Mouse (Mus musculus): ENCODE data around the gene Fbxw16.
"Not testable (repeated sequence)": the region's sequence is repeated elsewhere in the genome, so short reads cannot be mapped to it uniquely, and the experiment has no call there.

The Fbxw16 gene

DNA sequence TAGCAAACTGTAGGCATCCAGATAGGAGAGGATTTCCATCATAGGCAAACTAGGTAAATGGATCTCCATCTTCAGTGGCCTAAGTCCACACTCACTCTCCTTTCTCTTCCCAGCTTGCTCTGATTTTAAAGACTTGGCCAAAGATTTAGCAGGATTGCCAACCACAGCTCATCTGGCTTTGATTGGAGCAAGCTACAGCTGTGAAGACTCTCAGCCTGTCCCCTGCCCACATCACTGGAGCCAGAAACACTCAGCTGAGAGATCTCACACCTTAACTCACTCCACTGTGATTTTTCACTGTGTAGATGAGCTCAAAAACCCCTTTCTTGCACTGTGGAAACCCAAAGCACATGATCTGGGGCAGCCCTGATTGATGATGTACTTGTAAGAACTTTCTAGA lies at the start of gene Fbxw16:
TSS of gene Fbxw16 (minus strand) at position 101 of the 400 bp plus-strand sequence.
- no peak for DNase-seq (ENCODE audit: extremely low read depth, low read depth, low spot score)

DNA sequence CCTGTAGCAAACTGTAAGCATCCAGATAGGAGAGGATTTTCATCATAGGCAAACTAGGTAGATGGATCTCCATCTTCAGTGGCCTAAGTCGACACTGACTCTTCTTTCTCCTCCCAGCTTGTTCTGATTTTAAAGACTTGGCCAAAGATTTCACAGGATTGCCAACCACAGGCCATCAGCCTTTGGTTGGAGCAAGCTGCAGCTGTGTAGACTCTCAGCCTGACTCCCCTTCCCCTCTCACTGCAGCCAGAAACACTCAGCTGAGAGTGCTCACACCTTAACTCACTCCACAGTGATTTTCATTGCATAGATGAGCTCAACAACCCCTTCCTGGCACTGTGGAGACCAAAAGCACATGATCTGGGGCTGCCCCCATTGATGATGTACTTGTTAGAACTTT lies 46.8 kb upstream of the Fbxw16 start, which contains the start of gene Fbxw19:
TSS of gene Fbxw19 (minus strand) at position 101 of the 400 bp plus-strand sequence.
- DNase-seq (ENCODE audit: extremely low read depth, low read depth, low spot score): not testable (repeated sequence)

DNA sequence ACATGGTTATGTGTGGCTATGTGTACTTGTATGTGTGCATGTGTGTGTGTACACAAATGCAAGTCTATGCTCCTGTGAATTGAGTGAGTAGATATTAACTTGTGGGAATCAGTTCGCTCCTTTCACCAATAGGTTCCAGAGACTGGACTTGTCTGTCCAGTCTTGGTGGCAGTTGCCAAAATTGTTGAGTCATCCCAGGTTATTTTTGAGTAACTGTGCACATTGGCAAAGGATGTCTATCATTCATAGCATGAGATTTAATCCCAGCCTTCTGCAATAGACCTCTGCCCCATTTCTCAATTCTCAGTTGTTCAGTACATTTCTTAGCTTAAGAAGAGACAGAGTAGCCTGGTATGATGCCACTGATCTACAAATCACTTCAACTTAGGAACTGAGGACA lies 16.0 kb downstream of the Fbxw16 start:
- peak; percentile 76 for DNase-seq (ENCODE audit: extremely low read depth, low read depth, low spot score)

DNA sequence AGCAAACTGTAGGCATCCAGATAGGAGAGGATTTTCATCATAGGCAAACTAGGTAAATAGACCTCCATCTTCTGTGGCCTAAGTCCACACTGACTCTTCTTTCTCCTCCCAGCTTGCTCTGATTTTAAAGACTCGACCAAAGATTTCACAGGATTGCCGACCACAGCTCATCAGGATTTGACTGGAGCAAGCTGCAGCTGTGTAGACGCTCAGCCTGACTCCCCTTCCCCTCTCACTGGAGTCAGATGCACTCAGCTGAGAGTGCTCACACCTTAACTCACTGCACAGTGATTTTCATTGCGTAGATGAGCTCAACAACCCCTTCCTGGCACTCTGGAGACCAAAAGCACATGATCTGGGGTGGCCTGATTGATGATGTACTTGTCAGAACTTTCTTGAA lies 44.7 kb downstream of the Fbxw16 start, which contains the start of gene Fbxw22:
TSS of gene Fbxw22 (minus strand) at position 101 of the 400 bp plus-strand sequence.
- DNase-seq (ENCODE audit: extremely low read depth, low read depth, low spot score): not testable (repeated sequence)
